Mouse (Mus musculus) lung, embryonic 14.5 days (tissue): ENCODE measurements at regions not wholly inside any gene's neighbourhood (a gene's known extent, or its start where the extent isn't known, plus 50 kb on each side); places are given as distances from the start of the nearest gene placed in this dataset.
A peak's percentile ranks its signal among the peaks of the same experiment; 100 is the strongest.

ENCODE experiments used
- ATAC-seq: fragments of 200-750 bp; cut with Nextera tagmentation; 2 replicates; pipeline ENCODE4 v1.8.0; 2017; ENCODE audit warnings: mild to moderate bottlenecking, moderate TSS enrichment, moderate library complexity; ENCODE audit not compliant: insufficient read depth
- DNase-seq: peaks from one replicate; pipeline ENCODE4 v3.0.0-alpha.2; 2015
- H3K27ac ChIP-seq: fragments of 300-500 bp; sonication (generic); 2 replicates; pipeline ENCODE4 v1.5.1; 2014; ENCODE audit warnings: low read depth, mild to moderate bottlenecking, moderate library complexity
- H3K27me3 ChIP-seq: fragments of 300-500 bp; sonication (generic); 2 replicates; pipeline ENCODE4 v1.6.1; 2014; ENCODE audit warnings: low read length, control low read depth; ENCODE audit not compliant: insufficient read depth
- H3K36me3 ChIP-seq: fragments of 300-500 bp; sonication (generic); 2 replicates; pipeline ENCODE4 v1.6.1; 2014; ENCODE audit warnings: control low read depth; ENCODE audit not compliant: insufficient read depth
- H3K4me1 ChIP-seq: fragments of 300-500 bp; sonication (generic); 2 replicates; pipeline ENCODE4 v1.6.1; 2014; ENCODE audit warnings: antibody characterized with exemption, control low read depth; ENCODE audit not compliant: insufficient read depth
- H3K4me2 ChIP-seq: fragments of 300-500 bp; sonication (generic); 2 replicates; pipeline ENCODE4 v1.6.1; 2014; ENCODE audit warnings: mild to moderate bottlenecking
- H3K4me3 ChIP-seq: fragments of 300-500 bp; sonication (generic); 2 replicates; pipeline ENCODE4 v1.5.1; 2014; ENCODE audit warnings: low read depth, low read length
- H3K9ac ChIP-seq: fragments of 300-500 bp; sonication (generic); 2 replicates; pipeline ENCODE4 v1.6.1; 2014
- H3K9me3 ChIP-seq: fragments of 300-500 bp; sonication (generic); 2 replicates; pipeline ENCODE4 v1.6.1; 2016; ENCODE audit warnings: low read depth, low read length, control low read depth
- CTCF ChIP-seq: IDR thresholded peaks from 2 replicates; pipeline ENCODE4 v1.5.1; 2016; ENCODE audit warnings: antibody characterized with exemption, low read depth
- WGBS: fragments of 180-500 bp; shearing (Covaris S2); extraction: QIAGEN DNeasy Blood & Tissue Kit; methylation state at CpG from one replicate; pipeline ENCODE4 v1.1.7; 2014; 5-methylcytosine and 5-hydroxymethylcytosine counted together

DNA sequence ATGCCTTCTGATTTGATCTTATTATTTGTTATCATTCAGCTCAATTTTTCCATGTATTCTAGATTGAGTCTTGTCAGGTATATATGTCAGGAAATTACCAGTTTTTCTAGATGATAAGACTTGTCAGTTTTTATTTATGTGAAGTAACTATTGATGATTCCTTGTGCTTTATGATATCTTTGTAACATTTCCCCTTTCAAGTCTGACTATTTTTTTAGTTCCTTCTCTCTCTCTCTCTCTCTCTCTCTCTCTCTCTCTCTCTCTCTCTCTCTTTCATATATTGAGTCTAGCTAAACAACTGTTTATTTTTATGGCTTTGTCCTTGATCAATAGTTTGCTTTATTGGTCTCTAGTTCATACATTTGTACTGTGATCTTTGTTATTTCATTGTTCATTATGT, 199.7 kb upstream of the Sema3a start:
- TF ChIP-seq CTCF: no peak
- DNase-seq (no peak), ATAC-seq (no peak)

DNA sequence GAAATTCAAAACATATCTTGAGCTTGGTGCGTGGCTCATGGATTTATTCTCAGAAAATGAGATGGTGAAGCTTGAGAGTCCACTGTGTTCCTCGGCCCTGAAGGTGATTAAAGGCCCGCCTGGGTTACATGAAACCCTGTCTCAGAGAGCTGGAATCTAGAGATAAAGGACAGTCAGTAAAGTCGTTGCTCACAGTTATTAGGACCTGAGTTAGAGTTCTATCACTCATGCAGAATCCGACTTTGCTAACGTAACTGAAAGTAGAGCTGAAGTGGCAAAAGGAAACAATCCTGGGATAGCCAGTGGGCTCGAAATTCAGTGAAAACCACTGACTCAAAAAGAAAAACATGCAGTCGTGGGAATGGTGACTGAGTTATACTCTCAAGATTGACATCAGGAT, 198.9 kb upstream of the Sema3a start:
- Histone ChIP-seq H3K4me3 (no peak overlapping the region), H3K4me2 (no peak overlapping the region), H3K9me3 (no peaks in the 10 kb centered on the region), H3K27me3 (no peaks in the 10 kb centered on the region), H3K27ac (no peak overlapping the region), H3K9ac (no peak overlapping the region), H3K4me1 (no peaks in the 10 kb centered on the region), H3K36me3 (no peaks in the 10 kb centered on the region)
- WGBS: 60% methylated on average over 8 of the region's 8 CpGs
- no peak for DNase-seq
- TF ChIP-seq CTCF: no peak
- ATAC-seq: no peak

More for the DNA sequence above, 199.7 kb upstream of the Sema3a start:
- Histone ChIP-seq H3K4me2 (no peak overlapping the region), H3K4me3 (no peak overlapping the region), H3K9me3 (no peaks in the 10 kb centered on the region), H3K27ac (no peak overlapping the region), H3K9ac (no peak overlapping the region), H3K27me3 (no peaks in the 10 kb centered on the region), H3K36me3 (no peaks in the 10 kb centered on the region), H3K4me1 (no peaks in the 10 kb centered on the region)

DNA sequence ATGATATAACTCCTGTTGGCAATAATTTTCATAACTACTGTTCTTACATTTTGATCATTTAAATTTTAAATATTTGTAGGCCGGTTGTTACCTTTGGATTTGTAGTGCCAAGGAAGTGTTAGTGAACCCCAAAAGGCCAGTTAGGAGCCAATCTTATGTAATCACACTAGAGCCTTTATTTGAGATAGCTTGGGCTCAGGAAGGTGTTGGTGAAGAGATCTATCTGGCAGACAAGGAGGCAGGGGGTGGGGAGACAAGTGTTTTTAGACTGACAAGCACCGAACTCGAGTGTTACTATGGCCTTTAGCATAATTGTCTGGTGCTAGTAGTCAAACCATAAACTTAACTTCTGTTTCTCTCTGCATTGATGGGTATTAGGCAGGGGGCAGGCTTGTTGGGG, 198.0 kb upstream of the Sema3a start:
- Histone ChIP-seq H3K4me3 (no peak overlapping the region), H3K27ac (no peak overlapping the region), H3K4me1 (no peaks in the 10 kb centered on the region), H3K4me2 (no peak overlapping the region), H3K9ac (no peak overlapping the region), H3K27me3 (no peaks in the 10 kb centered on the region), H3K36me3 (no peaks in the 10 kb centered on the region), H3K9me3 (no peaks in the 10 kb centered on the region)
- no peak for DNase-seq
- no peak for ATAC-seq
- WGBS: 42% methylated on average over 3 of the region's 3 CpGs
- TF ChIP-seq CTCF: no peak

DNA sequence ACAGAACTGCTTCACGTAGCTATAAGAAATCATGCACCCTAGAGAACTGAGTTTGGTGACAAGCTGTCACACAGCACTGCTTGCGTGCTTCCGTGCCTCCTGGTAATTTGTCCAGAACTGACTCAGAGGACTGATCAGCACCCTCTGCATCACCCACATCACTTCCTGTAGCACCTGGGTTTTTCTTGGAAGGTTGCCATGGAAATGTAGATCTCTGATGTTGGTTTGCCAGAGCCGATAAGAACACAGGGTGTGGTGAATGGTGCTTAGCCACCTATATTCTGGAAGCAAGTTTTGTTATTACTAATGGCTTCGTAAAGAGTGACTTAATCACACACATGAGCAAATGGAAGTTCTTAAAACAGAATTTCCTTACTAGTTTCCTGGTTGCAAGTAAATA, 188.2 kb upstream of the Sema3a start:
- no peaks in the 10 kb centered on the region for H3K27me3 ChIP-seq
- H3K36me3 ChIP-seq: no peaks in the 10 kb centered on the region
- H3K27ac ChIP-seq: no peak overlapping the region
- no peak overlapping the region for H3K4me2 ChIP-seq
- DNase-seq (no peak), ATAC-seq (no peak)
- no peak for TF ChIP-seq CTCF
- WGBS: 72% methylated on average over 5 of the region's 5 CpGs
- no peaks in the 10 kb centered on the region for H3K9me3 ChIP-seq
- no peaks in the 10 kb centered on the region for H3K4me1 ChIP-seq
- no peak overlapping the region for H3K4me3 ChIP-seq
- no peak overlapping the region for H3K9ac ChIP-seq

DNA sequence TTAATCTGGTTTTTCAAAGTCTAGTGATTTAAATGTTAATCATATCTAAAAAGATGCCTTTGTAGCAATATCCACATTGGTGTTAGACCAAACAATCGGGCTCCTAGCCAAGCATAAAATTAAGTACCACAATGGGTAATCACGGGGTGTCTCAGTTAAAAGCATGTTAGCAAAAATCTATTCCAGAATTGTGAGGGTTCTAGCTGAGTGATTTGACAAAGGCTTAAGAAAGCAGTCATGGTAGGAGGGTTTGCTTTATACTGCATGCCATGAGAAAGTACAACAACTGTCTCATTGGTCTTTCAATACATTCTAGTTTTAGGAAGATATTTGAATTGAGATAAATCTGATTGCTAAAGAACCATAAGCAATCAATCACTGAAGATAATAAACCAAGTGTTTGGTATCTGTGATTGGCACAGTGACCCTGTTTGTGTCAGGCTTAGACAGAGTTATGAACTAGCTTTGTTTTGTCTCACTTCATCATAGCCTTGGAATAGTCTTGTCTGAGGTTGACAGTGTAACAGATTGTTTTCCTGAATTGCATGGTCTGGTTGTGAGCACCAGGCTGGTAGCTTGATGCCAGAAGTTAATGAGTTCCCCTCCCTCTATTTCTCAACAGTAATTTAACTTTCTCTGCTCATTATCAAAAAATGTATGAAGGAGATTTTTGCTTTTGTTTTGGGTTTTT, 186.9 kb upstream of the Sema3a start:
- Histone ChIP-seq H3K4me3 (no peak overlapping the region), H3K9ac (no peak overlapping the region), H3K27ac (no peak overlapping the region), H3K4me2 (no peak overlapping the region), H3K36me3 (no peaks in the 10 kb centered on the region), H3K27me3 (no peaks in the 10 kb centered on the region), H3K4me1 (no peaks in the 10 kb centered on the region), H3K9me3 (no peaks in the 10 kb centered on the region)
- TF ChIP-seq CTCF: no peak
- DNase-seq (peak; percentile 26), ATAC-seq (peak; percentile 58; the same call in 1 of the 2 replicates)
- 83% methylated on average over 2 of the region's 2 CpGs for WGBS

DNA sequence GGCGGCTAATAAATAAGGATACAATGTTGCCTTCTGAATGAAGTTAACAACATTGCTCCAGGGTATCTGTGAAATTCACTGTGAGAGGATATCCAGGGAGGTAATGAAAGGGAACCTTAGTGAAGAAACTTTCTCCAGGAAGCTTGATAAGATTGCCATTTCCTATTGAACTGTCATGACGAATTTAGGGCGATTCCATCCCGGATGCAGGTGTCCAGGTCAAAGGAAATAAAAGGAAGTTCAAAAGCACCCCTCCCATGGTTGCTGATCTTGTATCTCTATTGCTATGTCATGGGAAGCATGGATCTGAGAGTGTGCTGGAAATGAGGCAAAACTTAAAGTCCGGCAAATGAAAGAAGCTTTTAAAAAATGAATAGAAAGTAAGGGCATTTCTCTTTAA, 180.7 kb upstream of the Sema3a start:
- Histone ChIP-seq H3K4me1 (peaks cover 3% of the 10 kb centered on the region; the same call in 1 of the 2 replicates), H3K27me3 (no peaks in the 10 kb centered on the region), H3K4me3 (no peak overlapping the region), H3K36me3 (no peaks in the 10 kb centered on the region), H3K4me2 (no peak overlapping the region), H3K27ac (no peak overlapping the region), H3K9me3 (no peaks in the 10 kb centered on the region), H3K9ac (no peak overlapping the region)
- DNase-seq (no peak), ATAC-seq (no peak)
- TF ChIP-seq CTCF: no peak
- 72% methylated on average over 5 of the region's 5 CpGs for WGBS

DNA sequence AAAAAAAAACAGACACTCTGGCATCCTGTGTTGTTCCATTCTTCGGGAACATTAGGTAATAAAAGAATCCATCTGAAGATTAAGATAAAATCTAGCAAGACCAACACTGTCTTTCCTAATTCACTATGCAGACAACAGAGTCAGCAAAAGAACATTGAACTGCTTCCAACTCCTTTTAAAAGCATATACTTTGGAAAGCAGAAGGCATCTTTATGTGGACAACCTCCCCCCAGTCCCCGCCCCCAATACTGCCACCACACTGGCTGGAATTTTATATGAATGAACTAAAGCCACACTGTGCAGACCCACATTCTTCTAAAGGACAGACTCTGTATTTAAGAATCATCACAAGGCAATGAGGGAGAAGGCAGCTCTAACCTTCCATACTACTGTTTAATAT, 176.7 kb upstream of the Sema3a start:
- H3K4me3 ChIP-seq: no peak overlapping the region
- WGBS: 66% methylated on average over 2 of the region's 2 CpGs
- DNase-seq (no peak), ATAC-seq (no peak)
- no peak overlapping the region for H3K4me2 ChIP-seq
- no peaks in the 10 kb centered on the region for H3K27me3 ChIP-seq
- no peak overlapping the region for H3K9ac ChIP-seq
- no peak for TF ChIP-seq CTCF
- H3K9me3 ChIP-seq: no peaks in the 10 kb centered on the region
- H3K36me3 ChIP-seq: no peaks in the 10 kb centered on the region
- H3K4me1 ChIP-seq: peaks cover 3% of the 10 kb centered on the region; the same call in 1 of the 2 replicates
- no peak overlapping the region for H3K27ac ChIP-seq
